Mouse (Mus musculus) testis, adult 2 months (tissue): ENCODE measurements around the gene Rnd2.

Source experiments
- CTCF ChIP-seq: fragments of 200-500 bp; IDR thresholded peaks from 2 replicates; pipeline ENCODE4 v1.5.1; 2012; ENCODE audit warnings: low read depth, mild to moderate bottlenecking, inconsistent platforms, low read length, moderate library complexity; ENCODE audit not compliant: control insufficient read depth, insufficient read depth, insufficient replicate concordance
- POLR2A ChIP-seq: fragments of 200-500 bp; IDR thresholded peaks from 2 replicates; pipeline ENCODE4 v1.6.1; 2012; ENCODE audit warnings: low read depth, mild to moderate bottlenecking, inconsistent platforms, low read length, moderate library complexity; ENCODE audit not compliant: control insufficient read depth

DNA sequence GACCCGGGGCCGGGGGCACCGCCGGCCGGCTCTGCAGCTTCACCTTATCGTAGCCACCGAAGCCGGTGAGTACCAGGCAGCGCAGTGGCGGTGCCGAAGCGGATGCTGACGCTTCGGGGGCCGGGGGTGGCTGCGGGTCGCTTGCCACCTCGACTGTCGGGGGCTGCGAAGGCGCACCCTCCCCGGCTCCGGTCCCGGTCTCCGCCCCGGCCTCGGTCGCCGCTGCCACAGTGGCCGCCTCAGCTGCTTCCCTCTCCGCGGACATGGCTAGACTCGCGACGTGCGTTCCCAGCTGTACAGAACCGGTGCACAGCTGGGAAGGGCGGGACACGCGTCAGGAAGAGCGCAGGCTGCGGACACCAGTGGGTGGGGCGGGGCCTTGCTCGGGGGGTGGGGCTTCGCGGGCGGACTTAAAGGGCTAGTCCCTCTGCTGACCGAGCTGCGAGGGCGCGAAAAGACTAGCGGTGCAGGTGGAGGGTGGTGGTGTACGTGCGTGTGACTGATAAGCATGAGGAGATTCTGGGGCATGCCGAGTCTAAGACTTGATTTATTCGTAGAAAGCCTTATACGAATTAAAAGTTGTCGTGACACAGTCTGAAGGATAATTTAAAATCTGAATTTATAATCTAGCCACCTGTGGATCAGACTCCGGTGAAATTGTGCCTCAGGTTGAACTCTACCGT is 1.2 kb downstream of the Rnd2 start, which contains the start of gene Vat1:
- no peak for TF ChIP-seq CTCF
- TF ChIP-seq POLR2A = peak; percentile 65; the same call in 1 of the 2 replicates
